Mouse (Mus musculus) CH12.LX (cell line): ENCODE results near the gene Gm12216. TPM values are rescaled to one million over a fixed set of nuclear protein-coding genes. Genes with fewer than 3 reads are reported as not detected.

Experiments used
- DNase-seq: peaks from one replicate; pipeline ENCODE4 v3.0.0-alpha.2; 2013; ENCODE audit errors: extremely low read depth
- H3K27ac ChIP-seq: 2 replicates; pipeline ENCODE4 v1.5.1; 2012; ENCODE audit warnings: low read depth, mild to moderate bottlenecking, control low read depth, moderate library complexity; ENCODE audit not compliant: insufficient read depth
- H3K27me3 ChIP-seq: replicated peaks from 2 replicates; pipeline ENCODE3; 2012; ENCODE audit warnings: inconsistent platforms
- H3K36me3 ChIP-seq, 2 experiments: replicated peaks in 1 of 2; 2 replicates each; pipeline versions ENCODE3 to v1.6.1; 2012; ENCODE audit warnings: inconsistent platforms in 1 of 2, low read length in 1 of 2, mild to moderate bottlenecking in 1 of 2, mixed read lengths in 1 of 2, moderate library complexity in 1 of 2; ENCODE audit not compliant: control insufficient read depth in 1 of 2, insufficient read depth in 1 of 2
- H3K4me1 ChIP-seq, 2 experiments: 2 replicates each; pipeline ENCODE4 v1.6.1; 2012; ENCODE audit warnings: inconsistent platforms in 1 of 2, moderate library complexity in 1 of 2; ENCODE audit not compliant: insufficient read depth in 2 of 2, control insufficient read depth in 1 of 2
- H3K4me2 ChIP-seq: 2 replicates; pipeline ENCODE4 v1.6.1; 2012; ENCODE audit warnings: low read depth, mild to moderate bottlenecking, control low read depth; ENCODE audit not compliant: poor library complexity, insufficient read depth, severe bottlenecking
- H3K4me3 ChIP-seq, 3 experiments: fragments of 150-350 bp in 1 of 3; sonication (generic) in 1 of 3; replicated peaks in 1 of 3; 2 replicates each; pipeline versions ENCODE3 to v1.5.1; 2011 to 2012; ENCODE audit warnings: low read depth in 2 of 3, low read length in 2 of 3, mild to moderate bottlenecking in 2 of 3, moderate library complexity in 2 of 3, control low read depth in 1 of 3, improper control_type of control experiment in 1 of 3, inconsistent platforms in 1 of 3, mixed read lengths in 1 of 3; ENCODE audit not compliant: poor library complexity in 1 of 3
- H3K79me2 ChIP-seq: replicated peaks from 2 replicates; pipeline ENCODE4 v1.6.1; 2012; ENCODE audit warnings: mild to moderate bottlenecking, moderate library complexity; ENCODE audit not compliant: control insufficient read depth, poor library complexity, insufficient read depth, severe bottlenecking; ENCODE audit errors: extremely low read depth
- H3K9ac ChIP-seq: 2 replicates; pipeline ENCODE4 v1.6.1; 2012; ENCODE audit warnings: low read depth, mild to moderate bottlenecking, control low read depth, moderate library complexity; ENCODE audit not compliant: insufficient read depth
- H3K9me3 ChIP-seq: replicated peaks from 2 replicates; pipeline ENCODE3; 2012; ENCODE audit warnings: low read length, inconsistent platforms, mixed read lengths
- BHLHE40 ChIP-seq: IDR thresholded peaks from 2 replicates; pipeline ENCODE4 v1.6.1; 2011; ENCODE audit warnings: mild to moderate bottlenecking, low read depth, low read length, improper control_type of control experiment
- CHD1 ChIP-seq: IDR thresholded peaks from 2 replicates; pipeline ENCODE4 v1.6.1; 2012; ENCODE audit warnings: low read depth, low read length, improper control_type of control experiment, inconsistent platforms
- CHD2 ChIP-seq: IDR thresholded peaks from 2 replicates; pipeline ENCODE4 v1.6.1; 2011; ENCODE audit warnings: low read length, improper control_type of control experiment
- CTCF ChIP-seq, 2 experiments: IDR thresholded peaks in 1 of 2; conservative IDR thresholded peaks in 1 of 2; 2 replicates each; pipeline ENCODE4 v1.5.1; 2011 to 2012; ENCODE audit warnings: low read depth in 2 of 2, low read length in 2 of 2, improper control_type of control experiment in 1 of 2, inconsistent platforms in 1 of 2, mild to moderate bottlenecking in 1 of 2, moderate library complexity in 1 of 2
- E2F4 ChIP-seq: IDR thresholded peaks from 2 replicates; pipeline ENCODE4 v1.6.1; 2011; ENCODE audit warnings: low read depth, low read length, improper control_type of control experiment; ENCODE audit not compliant: insufficient replicate concordance
- ELF1 ChIP-seq: IDR thresholded peaks from 2 replicates; pipeline ENCODE4 v1.6.1; 2014; ENCODE audit warnings: low read depth, mild to moderate bottlenecking, inconsistent platforms, low read length, improper control_type of control experiment
- EP300 ChIP-seq: IDR thresholded peaks from 2 replicates; pipeline ENCODE4 v1.6.1; 2011; ENCODE audit warnings: low read length, improper control_type of control experiment
- ETS1 ChIP-seq: conservative IDR thresholded peaks from 2 replicates; pipeline ENCODE4 v1.6.1; 2012; ENCODE audit warnings: low read depth, mild to moderate bottlenecking, inconsistent platforms, low read length, improper control_type of control experiment, moderate library complexity
- GABPA ChIP-seq: IDR thresholded peaks from 2 replicates; pipeline ENCODE4 v1.6.1; 2012; ENCODE audit warnings: low read depth, low read length, improper control_type of control experiment, inconsistent platforms; ENCODE audit not compliant: insufficient replicate concordance
- HCFC1 ChIP-seq: IDR thresholded peaks from 2 replicates; pipeline ENCODE4 v1.6.1; 2012; ENCODE audit warnings: low read depth, mild to moderate bottlenecking, inconsistent platforms, low read length, improper control_type of control experiment
- IRF4 ChIP-seq: IDR thresholded peaks from 2 replicates; pipeline ENCODE4 v1.6.1; 2014; ENCODE audit warnings: low read depth, mild to moderate bottlenecking, inconsistent platforms, low read length, improper control_type of control experiment
- JUND ChIP-seq: conservative IDR thresholded peaks from 2 replicates; pipeline ENCODE4 v1.6.1; 2011; ENCODE audit warnings: low read depth, low read length, improper control_type of control experiment
- KAT2A ChIP-seq: IDR thresholded peaks from 2 replicates; pipeline ENCODE4 v1.6.1; 2012; ENCODE audit warnings: low read length, improper control_type of control experiment, inconsistent platforms; ENCODE audit not compliant: insufficient replicate concordance
- MAFK ChIP-seq: IDR thresholded peaks from 2 replicates; pipeline ENCODE4 v1.6.1; 2011; ENCODE audit warnings: low read length, improper control_type of control experiment; ENCODE audit not compliant: insufficient replicate concordance
- MAX ChIP-seq: IDR thresholded peaks from 2 replicates; pipeline ENCODE4 v1.6.1; 2011; ENCODE audit warnings: low read length, improper control_type of control experiment
- MAZ ChIP-seq: IDR thresholded peaks from 2 replicates; pipeline ENCODE4 v1.6.1; 2012; ENCODE audit warnings: low read depth, mild to moderate bottlenecking, inconsistent platforms, low read length, improper control_type of control experiment, moderate library complexity
- MEF2A ChIP-seq: IDR thresholded peaks from 2 replicates; pipeline ENCODE4 v1.6.1; 2014; ENCODE audit warnings: low read depth, mild to moderate bottlenecking, inconsistent platforms, low read length, improper control_type of control experiment, borderline replicate concordance
- MXI1 ChIP-seq: IDR thresholded peaks from 2 replicates; pipeline ENCODE4 v1.6.1; 2011; ENCODE audit warnings: mild to moderate bottlenecking, low read depth, low read length, improper control_type of control experiment
- MYC ChIP-seq: IDR thresholded peaks from 2 replicates; pipeline ENCODE4 v1.6.1; 2011; ENCODE audit warnings: low read depth, mild to moderate bottlenecking, improper control_type of control experiment, low read length
- NELFE ChIP-seq: IDR thresholded peaks from 2 replicates; pipeline ENCODE4 v1.6.1; 2011; ENCODE audit warnings: low read depth, low read length, improper control_type of control experiment
- NRF1 ChIP-seq: IDR thresholded peaks from 2 replicates; pipeline ENCODE4 v1.6.1; 2014; ENCODE audit warnings: low read depth, mild to moderate bottlenecking, inconsistent platforms, low read length, improper control_type of control experiment, moderate library complexity
- PAX5 ChIP-seq: IDR thresholded peaks from 2 replicates; pipeline ENCODE4 v1.6.1; 2012; ENCODE audit warnings: low read length, inconsistent platforms, mixed read lengths
- POLR2A ChIP-seq: IDR thresholded peaks from 2 replicates; pipeline ENCODE4 v1.6.1; 2011; ENCODE audit warnings: low read depth, mild to moderate bottlenecking, improper control_type of control experiment, low read length
- POLR2AphosphoS2 ChIP-seq: IDR thresholded peaks from 2 replicates; pipeline ENCODE4 v1.6.1; 2011; ENCODE audit warnings: low read depth, low read length, improper control_type of control experiment
- RAD21 ChIP-seq: IDR thresholded peaks from 2 replicates; pipeline ENCODE4 v1.6.1; 2011; ENCODE audit warnings: low read depth, mild to moderate bottlenecking, low read length, improper control_type of control experiment, moderate library complexity
- RCOR1 ChIP-seq: conservative IDR thresholded peaks from 2 replicates; pipeline ENCODE4 v1.6.1; 2012; ENCODE audit warnings: low read depth, mild to moderate bottlenecking, inconsistent platforms, low read length, improper control_type of control experiment
- SIN3A ChIP-seq: IDR thresholded peaks from 2 replicates; pipeline ENCODE4 v1.6.1; 2012; ENCODE audit warnings: low read length, improper control_type of control experiment, inconsistent platforms
- SMC3 ChIP-seq: IDR thresholded peaks from 2 replicates; pipeline ENCODE4 v1.6.1; 2011; ENCODE audit warnings: low read depth, low read length, improper control_type of control experiment
- TBP ChIP-seq: conservative IDR thresholded peaks from 2 replicates; pipeline ENCODE4 v1.6.1; 2011; ENCODE audit warnings: low read depth, low read length, improper control_type of control experiment
- TCF12 ChIP-seq: IDR thresholded peaks from 2 replicates; pipeline ENCODE4 v1.6.1; 2014; ENCODE audit warnings: low read depth, mild to moderate bottlenecking, inconsistent platforms, low read length, improper control_type of control experiment
- UBTF ChIP-seq: IDR thresholded peaks from 2 replicates; pipeline ENCODE4 v1.6.1; 2012; ENCODE audit warnings: low read depth, mild to moderate bottlenecking, inconsistent platforms, low read length, improper control_type of control experiment, moderate library complexity
- USF1 ChIP-seq: IDR thresholded peaks from 2 replicates; pipeline ENCODE4 v1.6.1; 2014; ENCODE audit warnings: low read depth, mild to moderate bottlenecking, inconsistent platforms, low read length, improper control_type of control experiment
- USF2 ChIP-seq: conservative IDR thresholded peaks from 2 replicates; pipeline ENCODE4 v1.6.1; 2011; ENCODE audit warnings: low read depth, low read length, improper control_type of control experiment
- ZC3H11A ChIP-seq: IDR thresholded peaks from 2 replicates; pipeline ENCODE4 v1.6.1; 2012; ENCODE audit warnings: low read depth, mild to moderate bottlenecking, inconsistent platforms, low read length, improper control_type of control experiment
- ZKSCAN1 ChIP-seq: IDR thresholded peaks from 2 replicates; pipeline ENCODE4 v1.6.1; 2012; ENCODE audit warnings: low read depth, inconsistent platforms, low read length, improper control_type of control experiment, borderline replicate concordance
- ZMIZ1 ChIP-seq: IDR thresholded peaks from 2 replicates; pipeline ENCODE4 v1.6.1; 2012; ENCODE audit warnings: low read depth, mild to moderate bottlenecking, inconsistent platforms, low read length, improper control_type of control experiment
- ZNF384 ChIP-seq: IDR thresholded peaks from 2 replicates; pipeline ENCODE4 v1.6.1; 2012; ENCODE audit warnings: low read depth, low read length, improper control_type of control experiment, inconsistent platforms
- dilution Hi-C: fragments of 300-500 bp; cut with MboI; formaldehyde crosslinking; loops from 2 replicates; pipeline ENCODE4 v1.14.3; 2020; ENCODE audit warnings: low sequenced_read_pairs; ENCODE audit not compliant: extremely low pct_unique_long_range_greater_than_20kb, extremely low pct_ligation_motif_present
- in situ Hi-C: fragments of 300-500 bp; cut with MboI; formaldehyde crosslinking; loops from 3 replicates; pipeline ENCODE4 v1.14.3; 2019; ENCODE audit warnings: low sequenced_read_pairs, low pct_ligation_motif_present, low pct_unique_long_range_greater_than_20kb, mixed read lengths
- polyA plus RNA-seq: library from polyadenylated mRNA; unstranded; fragments of >175 nt; gene quantifications from 2 replicates; pipeline ENCODE4 v1.2.1, GENCODE M21; 2012; ENCODE audit warnings: low read depth; ENCODE audit not compliant: insufficient read length
- total RNA-seq, 2 experiments: library from RNA; depleted of rRNA; stranded (reverse); fragments of 300-350 nt in 1 of 2; fragments of >200 nt in 1 of 2; gene quantifications; 2 replicates each; pipeline ENCODE4 v1.2.3; 2012 to 2014

Gene Gm12216
- total and polyA plus RNA-seq, 3 experiments = 0.56 to 2.7 (median 0.77) TPM

GRCm38 (mm10) chr11:53794671-53795557 lies 64.1 kb downstream of the Gm12216 start:
- H3K79me2 ChIP-seq = no peaks in the 10 kb centered on the region
- H3K9ac ChIP-seq = peak overlapping the region; percentile 28
- no peaks in the 10 kb centered on the region for H3K27me3 ChIP-seq
- H3K27ac ChIP-seq = peak overlapping the region; percentile 91
- H3K4me2 ChIP-seq = peak overlapping the region; percentile 62
- no peaks in the 10 kb centered on the region for H3K36me3 ChIP-seq
- peak overlapping the region; percentile 18 to 46 (median 29) for H3K4me3 ChIP-seq
- peaks cover 5% of the 10 kb centered on the region for H3K9me3 ChIP-seq
- DNase-seq = peak; percentile 88
- dilution Hi-C loops = no loop called here
- in situ Hi-C loops = loop anchor here (5.0 kb wide), 1 partner anchor 33 kb away; no protein-coding TSS in a partner anchor
- H3K4me1 ChIP-seq = peaks cover 38 to 57% of the 10 kb centered on the region in 2 experiments
- TF ChIP-seq ZMIZ1 = 0 out of 2 replicates have a peak, but pooled peaks have one; percentile 23
- no peak for TF ChIP-seq PAX5
- TF ChIP-seq BHLHE40 = peak; percentile 81
- TF ChIP-seq E2F4 = peak; percentile 74; the same call in 1 of the 2 replicates
- peak; percentile 84 for TF ChIP-seq MAX
- peak; percentile 90 for TF ChIP-seq MYC
- TF ChIP-seq NELFE = peak; percentile 68; the same call in 1 of the 2 replicates
- peak; percentile 62; the same call in 1 of the 2 replicates for TF ChIP-seq MEF2A
- TF ChIP-seq RCOR1 = 0 out of 2 replicates have a peak, but pooled peaks have one; percentile 82
- TF ChIP-seq POLR2AphosphoS2 = no peak
- TF ChIP-seq ZC3H11A = no peak
- TF ChIP-seq GABPA = no peak
- 0 out of 2 replicates have a peak, but pooled peaks have one; percentile 1 for TF ChIP-seq SMC3
- TF ChIP-seq CHD2 = peak; percentile 65; the same call in 1 of the 2 replicates
- TF ChIP-seq EP300 = peak; percentile 70
- peak; percentile 70 for TF ChIP-seq ETS1
- peak; percentile 80 for TF ChIP-seq SIN3A
- peak; percentile 49; the same call in 1 of the 2 replicates for TF ChIP-seq HCFC1
- 0 out of 2 replicates have a peak, but pooled peaks have one; percentile 19 for TF ChIP-seq JUND
- TF ChIP-seq ZNF384 = peak; percentile 40; the same call in 1 of the 2 replicates
- no peak for TF ChIP-seq USF2
- peak; percentile 71 for TF ChIP-seq MAZ
- 0 out of 2 replicates have a peak, but pooled peaks have one; percentile 47 for TF ChIP-seq TBP
- 0 out of 4 replicates have a peak, but pooled peaks of 1 of the 2 experiments have one; percentile 1 for TF ChIP-seq CTCF (conservative IDR thresholded peaks at IDR 0.05 in 1 of 2, IDR thresholded peaks at IDR 0.05 in 1 of 2; ENCODE audit: low read depth in 2 of 2, low read length in 2 of 2)
- peak; percentile 60; the same call in 1 of the 2 replicates for TF ChIP-seq MAFK
- TF ChIP-seq IRF4 = 0 out of 2 replicates have a peak, but pooled peaks have one; percentile 23
- TF ChIP-seq NRF1 = peak; percentile 43; the same call in 1 of the 2 replicates
- TF ChIP-seq ELF1 = peak; percentile 61
- TF ChIP-seq CHD1 = peak; percentile 91
- TF ChIP-seq KAT2A = no peak
- TF ChIP-seq USF1 = no peak
- no peak; the same call in 1 of the 2 replicates for TF ChIP-seq RAD21
- TF ChIP-seq ZKSCAN1 = no peak
- peak; percentile 58; the same call in 1 of the 2 replicates for TF ChIP-seq UBTF
- peak; percentile 69 for TF ChIP-seq POLR2A
- TF ChIP-seq MXI1 = peak; percentile 88
- TF ChIP-seq TCF12 = peak; percentile 81
